Mouse (Mus musculus) forebrain, embryonic 13.5 days (tissue): ENCODE data around the gene Kiz. TPM values are rescaled to one million over a fixed set of nuclear protein-coding genes. Genes with fewer than 3 reads are reported as not detected.
A peak's percentile ranks its signal among the peaks of the same experiment; 100 is the strongest.

Experiments
- ATAC-seq: fragments of 200-750 bp; cut with Nextera tagmentation; 2 replicates; pipeline ENCODE4 v1.8.0; 2017
- H3K27ac ChIP-seq: fragments of 300-500 bp; sonication (generic); 2 replicates; pipeline ENCODE4 v1.5.1; 2015; ENCODE audit warnings: inconsistent platforms, mild to moderate bottlenecking, moderate library complexity
- H3K27me3 ChIP-seq: fragments of 300-500 bp; sonication (generic); 2 replicates; pipeline ENCODE4 v1.6.1; 2015; ENCODE audit warnings: mild to moderate bottlenecking, inconsistent platforms
- H3K36me3 ChIP-seq: fragments of 300-500 bp; sonication (generic); 2 replicates; pipeline ENCODE4 v1.6.1; 2015; ENCODE audit warnings: mild to moderate bottlenecking, inconsistent platforms; ENCODE audit not compliant: poor library complexity, severe bottlenecking
- H3K4me1 ChIP-seq: fragments of 300-500 bp; sonication (generic); 2 replicates; pipeline ENCODE4 v1.6.1; 2015; ENCODE audit warnings: inconsistent platforms
- H3K4me2 ChIP-seq: fragments of 300-500 bp; sonication (generic); 2 replicates; pipeline ENCODE4 v1.6.1; 2015; ENCODE audit warnings: inconsistent platforms, mild to moderate bottlenecking, moderate library complexity
- H3K4me3 ChIP-seq: fragments of 300-500 bp; sonication (generic); 2 replicates; pipeline ENCODE4 v1.5.1; 2015; ENCODE audit warnings: mild to moderate bottlenecking, inconsistent platforms
- H3K9ac ChIP-seq: fragments of 300-500 bp; sonication (generic); 2 replicates; pipeline ENCODE4 v1.6.1; 2015; ENCODE audit warnings: mild to moderate bottlenecking, inconsistent platforms
- H3K9me3 ChIP-seq: fragments of 300-500 bp; sonication (generic); replicated peaks from 2 replicates; pipeline ENCODE4 v1.6.1; 2016; ENCODE audit warnings: inconsistent platforms
- WGBS: fragments of 180-500 bp; shearing (Covaris S2); methylation state at CpG from one replicate; pipeline ENCODE4 v1.1.7; 2015; 5-methylcytosine and 5-hydroxymethylcytosine counted together
- polyA plus RNA-seq: library from polyadenylated mRNA; unstranded; fragments of >200 nt; fragmentation: Nextera tagmentation; extraction: Ambion mirVana; gene quantifications from 2 replicates; pipeline ENCODE4 v1.2.1, GENCODE M21; 2015

Gene Kiz
- polyA plus RNA-seq, 1 experiment from 2014 or later, result 28.1 TPM

DNA sequence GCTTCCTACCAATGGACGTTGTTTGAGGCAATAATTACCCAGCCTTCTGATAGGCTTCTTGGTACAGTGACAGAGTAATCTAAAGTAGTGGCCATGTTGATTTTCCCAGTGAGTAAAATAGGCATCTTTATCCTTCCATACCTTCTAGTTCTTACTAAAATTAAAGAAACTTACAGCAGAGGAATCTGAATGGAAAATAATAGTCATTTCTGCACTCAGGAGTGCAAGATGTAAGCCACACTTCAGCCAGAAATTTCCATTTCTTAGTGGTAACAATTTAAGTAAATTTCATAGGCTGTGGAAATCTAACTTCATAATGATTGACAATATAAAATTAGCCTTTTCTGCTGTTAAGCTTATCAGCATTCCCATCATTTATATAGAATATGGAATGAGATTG, 69.6 kb downstream of the Kiz start:
- H3K4me2 ChIP-seq, result no peak overlapping the region
- no peaks in the 10 kb centered on the region for H3K36me3 ChIP-seq
- ATAC-seq, result no peak
- peaks cover 10% of the 10 kb centered on the region for H3K4me1 ChIP-seq
- WGBS, result 82% methylated on average over 1 of the region's 1 CpGs
- H3K9me3 ChIP-seq, result no peaks in the 10 kb centered on the region
- H3K9ac ChIP-seq, result no peak overlapping the region
- no peak overlapping the region for H3K4me3 ChIP-seq
- no peak overlapping the region for H3K27ac ChIP-seq
- H3K27me3 ChIP-seq, result peaks cover 6% of the 10 kb centered on the region; the same call in 1 of the 2 replicates

DNA sequence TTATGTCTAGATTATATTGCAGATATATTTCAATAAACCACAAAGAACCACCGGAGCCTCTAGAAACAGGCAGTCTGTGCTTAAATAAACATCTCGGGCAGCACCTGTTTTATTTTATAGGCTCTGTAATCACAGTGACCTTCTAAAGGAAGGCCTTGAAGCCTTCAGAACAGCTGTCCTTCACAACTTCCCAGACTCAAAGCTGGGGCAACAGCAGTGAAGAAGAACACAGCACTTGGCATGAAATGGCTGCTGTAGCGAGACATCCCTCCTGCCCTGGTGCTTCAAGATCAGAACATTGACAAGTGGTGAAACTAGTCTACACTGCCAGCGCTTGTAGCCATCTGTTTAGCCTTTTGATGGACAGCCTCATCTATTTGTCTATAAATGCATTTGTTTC, 70.2 kb downstream of the Kiz start:
- H3K9ac ChIP-seq, result no peak overlapping the region
- H3K27me3 ChIP-seq, result peaks cover 6% of the 10 kb centered on the region; the same call in 1 of the 2 replicates
- no peak overlapping the region for H3K27ac ChIP-seq
- no peak for ATAC-seq
- H3K36me3 ChIP-seq, result no peaks in the 10 kb centered on the region
- no peaks in the 10 kb centered on the region for H3K9me3 ChIP-seq
- no peak overlapping the region for H3K4me2 ChIP-seq
- 88% methylated on average over 4 of the region's 4 CpGs for WGBS
- peaks cover 5% of the 10 kb centered on the region for H3K4me1 ChIP-seq
- H3K4me3 ChIP-seq, result no peak overlapping the region

DNA sequence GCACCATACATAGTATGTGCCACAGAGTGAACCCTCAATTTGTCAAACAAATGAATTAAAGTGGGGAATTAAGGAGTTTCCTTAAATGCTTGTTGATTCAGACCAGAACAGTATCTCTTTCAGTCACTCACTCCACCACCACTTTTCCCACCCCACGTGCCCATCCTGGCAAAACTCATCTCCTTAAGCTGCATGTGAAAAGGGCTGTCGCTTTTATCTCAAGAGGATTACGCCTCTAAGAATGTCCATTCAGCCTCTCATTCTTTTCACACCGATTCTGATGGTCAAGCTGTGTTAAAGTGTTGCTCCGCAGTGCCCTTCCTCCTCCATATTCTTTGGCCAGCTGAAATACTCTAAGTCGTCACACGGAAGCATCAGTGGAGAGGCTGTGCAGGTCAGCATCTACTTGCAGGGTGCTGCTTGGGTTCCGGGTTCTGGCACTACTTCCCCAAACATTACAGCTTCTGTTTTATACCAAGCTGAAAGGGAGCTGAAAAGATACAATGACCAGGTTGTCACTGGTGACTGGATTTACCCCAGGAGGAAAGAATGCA, 92.6 kb downstream of the Kiz start:
- Histone ChIP-seq H3K4me2 (no peak overlapping the region), H3K27ac (no peak overlapping the region), H3K27me3 (peaks cover 85% of the 10 kb centered on the region), H3K36me3 (no peaks in the 10 kb centered on the region), H3K9me3 (no peaks in the 10 kb centered on the region), H3K4me1 (no peaks in the 10 kb centered on the region), H3K9ac (no peak overlapping the region), H3K4me3 (no peak overlapping the region)
- ATAC-seq, result no peak
- WGBS, result 6% methylated on average over 8 of the region's 8 CpGs

DNA sequence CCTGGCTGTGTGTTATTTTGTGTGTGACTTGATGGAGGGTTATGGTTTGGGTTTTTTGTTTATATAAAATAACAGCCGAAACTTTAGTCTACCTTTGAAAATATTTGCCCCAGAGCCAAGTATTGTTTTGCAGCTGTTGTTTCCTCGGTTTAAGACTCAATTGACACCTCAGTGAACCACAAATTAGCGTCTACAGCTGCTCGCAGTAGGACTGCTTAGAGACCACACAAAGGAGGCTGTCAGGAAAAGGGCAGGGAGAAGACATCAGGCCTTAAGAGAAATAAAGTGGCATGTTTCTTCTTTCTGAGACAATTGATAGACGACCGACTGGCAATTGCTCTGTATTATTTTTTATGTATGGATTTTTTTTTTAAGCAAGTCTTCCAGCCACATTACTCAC, 100.7 kb downstream of the Kiz start:
- no peaks in the 10 kb centered on the region for H3K9me3 ChIP-seq
- peaks cover 22% of the 10 kb centered on the region for H3K4me1 ChIP-seq
- H3K4me3 ChIP-seq, result no peak overlapping the region
- H3K27me3 ChIP-seq, result peaks cover 77% of the 10 kb centered on the region
- H3K4me2 ChIP-seq, result no peak overlapping the region
- H3K9ac ChIP-seq, result no peak overlapping the region
- ATAC-seq, result no peak
- H3K27ac ChIP-seq, result no peak overlapping the region
- WGBS, result 7% methylated on average over 6 of the region's 6 CpGs
- no peaks in the 10 kb centered on the region for H3K36me3 ChIP-seq

DNA sequence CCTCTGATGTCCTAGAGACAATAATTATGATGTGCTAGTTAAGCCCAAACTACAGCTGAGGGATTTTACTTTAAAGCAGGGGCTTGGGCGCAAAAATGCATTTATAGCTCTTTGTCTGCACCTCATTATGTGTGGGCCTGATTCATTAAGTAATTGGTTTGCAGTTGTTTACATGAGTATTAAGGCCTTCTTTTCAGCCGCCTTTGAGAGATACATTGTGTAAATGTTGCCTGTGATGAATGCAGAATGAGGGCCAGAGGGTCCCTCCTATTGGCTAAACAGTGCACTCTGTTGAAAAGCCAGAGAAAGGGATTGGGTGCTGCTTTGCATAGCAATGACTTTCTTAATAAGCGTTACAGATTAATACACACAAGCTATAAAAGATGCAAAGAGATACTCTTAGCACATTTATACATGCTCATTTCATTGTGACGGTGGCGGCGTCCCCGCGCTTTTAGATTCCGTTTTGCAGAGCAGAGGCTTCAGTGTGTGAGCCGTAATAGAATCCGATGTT, 102.8 kb downstream of the Kiz start:
- peaks cover 22% of the 10 kb centered on the region for H3K4me1 ChIP-seq
- H3K27me3 ChIP-seq, result peaks cover 65% of the 10 kb centered on the region
- peak; percentile 94 for ATAC-seq
- H3K4me2 ChIP-seq, result peak overlapping the region; percentile 58
- H3K4me3 ChIP-seq, result peak overlapping the region; percentile 29
- peak overlapping the region; percentile 41 for H3K9ac ChIP-seq
- WGBS, result under 1% methylated on average over 11 of the region's 11 CpGs
- H3K27ac ChIP-seq, result peak overlapping the region; percentile 63
- H3K9me3 ChIP-seq, result peaks cover 3% of the 10 kb centered on the region; the same call in 1 of the 2 replicates
- peaks cover 3% of the 10 kb centered on the region; the same call in 1 of the 2 replicates for H3K36me3 ChIP-seq

DNA sequence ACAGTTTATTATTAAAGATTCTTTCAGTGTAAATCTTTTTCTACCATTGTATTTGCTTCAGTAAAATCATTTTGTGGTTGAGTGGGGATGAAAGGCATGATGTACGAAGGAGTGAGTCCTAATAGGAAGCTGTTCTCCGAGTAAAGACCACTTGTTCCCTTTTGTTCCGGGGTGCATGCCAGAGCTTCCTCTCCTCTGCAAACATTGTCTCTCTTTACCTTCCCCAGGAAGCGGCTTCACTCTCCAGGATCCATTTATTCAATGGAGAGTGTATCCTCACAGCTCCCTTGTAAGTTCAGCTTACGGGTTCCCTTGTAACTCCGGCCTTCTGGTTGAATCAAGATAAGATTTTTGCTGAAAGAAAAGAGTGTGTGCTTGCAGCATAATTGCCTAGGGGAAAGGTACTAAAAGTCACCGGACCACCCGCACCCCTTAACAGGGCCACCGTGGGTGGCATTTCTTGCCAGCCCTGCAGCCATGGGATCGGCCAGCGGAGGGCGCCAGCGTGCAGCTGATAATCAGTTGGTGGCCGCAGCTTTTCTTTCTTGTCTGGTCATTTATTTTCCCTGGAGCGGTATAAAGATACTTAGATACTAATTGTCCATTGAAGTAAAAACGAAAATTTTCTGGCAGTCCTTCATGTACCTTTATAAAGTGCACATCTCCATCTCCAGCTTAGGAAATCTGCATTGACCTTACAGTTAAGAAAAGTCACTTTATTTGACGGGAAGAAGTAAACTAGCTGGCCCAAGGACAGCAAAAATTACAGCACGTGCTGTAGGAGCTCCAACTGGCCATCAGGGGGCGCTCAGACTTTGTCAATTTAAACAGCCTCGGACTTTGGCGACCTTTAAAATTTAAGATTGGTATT, 103.5 kb downstream of the Kiz start:
- peak; percentile 64 for ATAC-seq

DNA sequence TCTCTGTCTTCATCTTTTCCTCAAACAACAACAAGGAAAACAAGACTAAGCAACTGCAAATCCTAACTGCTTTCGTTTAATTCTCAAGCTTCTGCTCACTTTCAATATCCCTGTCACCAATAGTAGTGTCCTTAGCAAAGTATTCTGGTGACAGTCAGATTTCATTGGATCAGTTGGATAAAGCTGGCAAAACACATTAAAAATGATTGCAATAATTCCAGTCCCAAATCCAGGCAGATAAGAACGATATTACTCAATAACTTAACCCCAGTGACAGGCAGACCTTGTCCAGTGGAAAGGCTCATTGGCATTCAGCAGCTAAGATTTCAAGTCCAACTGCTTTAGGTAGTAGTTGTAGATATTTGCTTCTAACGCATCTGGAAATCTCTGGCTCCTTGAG, 119.4 kb downstream of the Kiz start:
- no peak for ATAC-seq
- 87% methylated on average over 3 of the region's 3 CpGs for WGBS
- H3K4me2 ChIP-seq, result no peak overlapping the region
- H3K4me3 ChIP-seq, result no peak overlapping the region
- no peaks in the 10 kb centered on the region for H3K4me1 ChIP-seq
- H3K9ac ChIP-seq, result no peak overlapping the region
- no peaks in the 10 kb centered on the region for H3K27me3 ChIP-seq
- no peaks in the 10 kb centered on the region for H3K9me3 ChIP-seq
- no peaks in the 10 kb centered on the region for H3K36me3 ChIP-seq
- no peak overlapping the region for H3K27ac ChIP-seq

More for the DNA sequence above, 103.5 kb downstream of the Kiz start:
- Histone ChIP-seq H3K4me3 (peak overlapping the region; percentile 29), H3K4me1 (peaks cover 22% of the 10 kb centered on the region), H3K4me2 (peak overlapping the region; percentile 58), H3K27me3 (peaks cover 58% of the 10 kb centered on the region), H3K9me3 (peaks cover 5% of the 10 kb centered on the region; the same call in 1 of the 2 replicates), H3K27ac (peak overlapping the region; percentile 63), H3K36me3 (peaks cover 5% of the 10 kb centered on the region; the same call in 1 of the 2 replicates), H3K9ac (peak overlapping the region; percentile 41)
- under 1% methylated on average over 21 of the region's 21 CpGs for WGBS

DNA sequence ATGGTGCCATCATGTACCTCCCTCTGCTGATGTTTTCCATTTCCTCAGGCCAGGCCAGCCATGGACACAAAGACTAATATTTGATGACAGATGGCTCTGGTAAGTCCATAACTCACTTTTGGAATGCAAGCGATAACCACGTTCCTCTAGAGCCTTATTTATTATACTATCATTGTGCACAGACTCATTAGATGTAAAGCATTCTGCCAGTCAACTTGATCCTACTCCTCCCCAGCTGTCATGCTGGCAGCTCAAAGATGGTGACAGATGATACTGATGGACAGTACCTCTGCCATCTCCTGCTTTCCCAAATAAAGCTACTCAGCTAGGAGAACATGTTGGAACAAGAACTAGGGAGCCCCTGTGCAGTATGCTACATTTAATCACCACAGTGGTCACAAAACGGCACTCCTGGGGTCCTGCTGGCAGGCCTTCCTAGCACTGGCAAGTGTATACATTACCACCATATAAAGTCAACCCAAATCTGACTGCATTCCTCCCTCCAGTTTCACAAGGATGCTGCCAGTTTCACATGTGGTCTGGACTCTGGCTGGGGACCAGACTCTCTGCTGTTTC, 119.9 kb downstream of the Kiz start:
- no peak for ATAC-seq

DNA sequence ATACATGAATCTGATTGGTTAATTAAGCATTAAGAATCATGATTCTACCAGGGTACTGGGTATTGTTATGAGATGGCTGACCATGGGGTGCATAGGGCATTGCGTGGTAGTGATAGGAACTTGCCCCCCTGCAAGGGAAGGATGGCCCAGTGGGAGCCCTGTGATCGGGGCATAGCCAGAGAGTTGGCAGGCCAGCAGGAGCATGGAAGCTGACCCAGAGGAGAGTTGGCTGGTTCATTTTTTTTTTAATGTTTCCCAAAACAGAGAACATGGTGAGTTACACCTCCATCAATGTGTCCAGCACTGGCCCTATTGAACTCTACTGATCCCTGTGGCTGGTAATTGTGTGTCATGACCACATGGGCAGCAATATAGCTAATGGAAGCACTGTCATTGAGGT, 127.1 kb downstream of the Kiz start:
- no peak overlapping the region for H3K27ac ChIP-seq
- no peak for ATAC-seq
- H3K27me3 ChIP-seq, result no peaks in the 10 kb centered on the region
- H3K9me3 ChIP-seq, result no peaks in the 10 kb centered on the region
- no peaks in the 10 kb centered on the region for H3K36me3 ChIP-seq
- no peak overlapping the region for H3K9ac ChIP-seq
- H3K4me1 ChIP-seq, result peaks cover 6% of the 10 kb centered on the region; the same call in 1 of the 2 replicates
- no peak overlapping the region for H3K4me3 ChIP-seq
- 91% methylated on average over 2 of the region's 2 CpGs for WGBS
- no peak overlapping the region for H3K4me2 ChIP-seq

More for the DNA sequence above, 119.9 kb downstream of the Kiz start:
- Histone ChIP-seq H3K27ac (no peak overlapping the region), H3K4me2 (no peak overlapping the region), H3K4me3 (no peak overlapping the region), H3K9ac (no peak overlapping the region), H3K9me3 (no peaks in the 10 kb centered on the region), H3K27me3 (no peaks in the 10 kb centered on the region), H3K4me1 (no peaks in the 10 kb centered on the region), H3K36me3 (no peaks in the 10 kb centered on the region)
- WGBS, result 80% methylated on average over 3 of the region's 3 CpGs

DNA sequence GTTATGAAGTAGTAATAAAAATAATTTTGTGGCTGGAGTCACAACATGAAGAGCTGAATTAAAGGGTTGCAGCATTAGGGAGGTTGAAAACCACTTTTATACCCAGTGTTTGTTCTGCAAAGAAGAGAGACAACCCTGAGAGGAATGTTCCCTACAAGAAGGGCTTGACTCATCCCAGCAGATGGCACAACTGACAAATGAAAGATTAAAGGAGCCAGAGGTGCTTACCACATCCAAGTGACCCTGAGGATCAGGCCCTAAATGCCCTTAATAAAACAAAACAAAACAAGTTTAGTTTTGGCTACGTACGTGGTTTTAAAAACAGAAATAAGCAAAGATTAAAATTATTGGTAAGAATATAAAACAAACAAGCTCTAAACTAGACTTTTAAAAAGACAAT, 129.2 kb downstream of the Kiz start:
- Histone ChIP-seq H3K36me3 (no peaks in the 10 kb centered on the region), H3K9ac (no peak overlapping the region), H3K9me3 (no peaks in the 10 kb centered on the region), H3K4me3 (no peak overlapping the region), H3K27ac (no peak overlapping the region), H3K4me1 (peaks cover 6% of the 10 kb centered on the region; the same call in 1 of the 2 replicates), H3K27me3 (no peaks in the 10 kb centered on the region), H3K4me2 (no peak overlapping the region)
- 95% methylated on average over 2 of the region's 2 CpGs for WGBS
- no peak for ATAC-seq

DNA sequence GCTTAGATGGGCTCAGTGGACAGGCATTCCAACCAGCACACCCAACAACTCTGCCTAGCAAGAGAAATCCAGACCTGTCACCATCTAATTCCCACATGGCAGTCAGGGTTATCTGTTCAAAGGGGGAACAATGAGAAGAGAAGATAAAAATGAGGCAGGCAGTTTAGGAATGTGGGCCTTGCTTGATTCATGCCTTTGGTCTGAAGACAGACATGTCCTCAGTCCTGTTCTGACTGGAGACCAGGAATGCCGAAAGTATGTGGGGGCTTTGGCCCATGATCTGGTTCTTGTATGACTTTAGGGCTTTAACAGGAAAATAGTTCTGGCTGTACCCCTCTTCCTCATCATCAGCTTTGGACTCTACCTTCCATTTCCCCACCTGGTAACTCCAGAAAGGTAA, 130.1 kb downstream of the Kiz start:
- no peaks in the 10 kb centered on the region for H3K9me3 ChIP-seq
- H3K27ac ChIP-seq, result no peak overlapping the region
- H3K9ac ChIP-seq, result no peak overlapping the region
- no peaks in the 10 kb centered on the region for H3K27me3 ChIP-seq
- no peaks in the 10 kb centered on the region for H3K36me3 ChIP-seq
- H3K4me2 ChIP-seq, result no peak overlapping the region
- peaks cover 6% of the 10 kb centered on the region; the same call in 1 of the 2 replicates for H3K4me1 ChIP-seq
- 100% methylated on average over 1 of the region's 1 CpGs for WGBS
- no peak for ATAC-seq
- no peak overlapping the region for H3K4me3 ChIP-seq

DNA sequence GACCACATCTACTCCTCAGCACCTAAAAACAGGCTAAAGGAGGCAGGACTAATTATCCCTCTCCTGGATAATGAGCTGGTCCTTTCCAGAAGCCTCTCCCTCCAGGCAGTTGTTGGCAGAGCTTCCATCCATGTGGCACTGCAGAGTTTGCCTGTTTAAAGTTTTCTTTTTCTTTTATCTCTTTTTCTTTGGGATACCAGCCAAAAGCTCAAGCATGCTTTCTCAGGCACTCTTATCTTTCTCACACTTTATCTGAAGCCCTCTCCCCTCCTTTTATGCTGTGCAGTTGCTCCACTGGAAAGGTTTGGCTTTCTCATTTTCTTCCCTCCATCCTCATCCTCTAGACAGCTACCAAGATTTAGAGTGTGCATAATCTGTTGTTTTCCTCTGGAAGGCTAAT, 130.8 kb downstream of the Kiz start:
- Histone ChIP-seq H3K36me3 (no peaks in the 10 kb centered on the region), H3K9me3 (no peaks in the 10 kb centered on the region)
- ATAC-seq, result no peak

More for the DNA sequence above, 130.8 kb downstream of the Kiz start:
- H3K4me2 ChIP-seq, result no peak overlapping the region
- no peak overlapping the region for H3K4me3 ChIP-seq
- H3K4me1 ChIP-seq, result peaks cover 3% of the 10 kb centered on the region; the same call in 1 of the 2 replicates
- H3K27ac ChIP-seq, result no peak overlapping the region
- H3K9ac ChIP-seq, result no peak overlapping the region
- no peaks in the 10 kb centered on the region for H3K27me3 ChIP-seq
